Mouse (Mus musculus) megakaryocyte, adult 5-6 weeks (primary cell): ENCODE measurements at regions not wholly inside any gene's neighbourhood (a gene's known extent, or its start where the extent isn't known, plus 50 kb on each side); places are given as distances from the start of the nearest gene placed in this dataset.
A peak's percentile ranks its signal among the peaks of the same experiment; 100 is the strongest.
"Not testable (repeated sequence)": the region's sequence is repeated elsewhere in the genome, so short reads cannot be mapped to it uniquely, and the experiment has no call there.

Experiments used
- ATAC-seq: 2 replicates; pipeline ENCODE4 v1.8.0; 2016; ENCODE audit warnings: mild to moderate bottlenecking, inconsistent platforms; ENCODE audit not compliant: poor library complexity, severe bottlenecking

GRCm38 (mm10) chr6:7790040-7790439 is 54.6 kb upstream of the C1galt1 start:
- no peak for ATAC-seq

GRCm38 (mm10) chr6:7789071-7789470 is 55.6 kb upstream of the C1galt1 start:
- ATAC-seq, result no peak

- no peak for ATAC-seq
Observed at GRCm38 (mm10) chr6:7785407-7785806, 59.2 kb upstream of the C1galt1 start.

- ATAC-seq, result peak; percentile 33
Observed at GRCm38 (mm10) chr6:7783059-7783458, 61.6 kb upstream of the C1galt1 start.

- ATAC-seq, result no peak
Observed at GRCm38 (mm10) chr6:7779959-7780358, 64.7 kb upstream of the C1galt1 start.

DNA sequence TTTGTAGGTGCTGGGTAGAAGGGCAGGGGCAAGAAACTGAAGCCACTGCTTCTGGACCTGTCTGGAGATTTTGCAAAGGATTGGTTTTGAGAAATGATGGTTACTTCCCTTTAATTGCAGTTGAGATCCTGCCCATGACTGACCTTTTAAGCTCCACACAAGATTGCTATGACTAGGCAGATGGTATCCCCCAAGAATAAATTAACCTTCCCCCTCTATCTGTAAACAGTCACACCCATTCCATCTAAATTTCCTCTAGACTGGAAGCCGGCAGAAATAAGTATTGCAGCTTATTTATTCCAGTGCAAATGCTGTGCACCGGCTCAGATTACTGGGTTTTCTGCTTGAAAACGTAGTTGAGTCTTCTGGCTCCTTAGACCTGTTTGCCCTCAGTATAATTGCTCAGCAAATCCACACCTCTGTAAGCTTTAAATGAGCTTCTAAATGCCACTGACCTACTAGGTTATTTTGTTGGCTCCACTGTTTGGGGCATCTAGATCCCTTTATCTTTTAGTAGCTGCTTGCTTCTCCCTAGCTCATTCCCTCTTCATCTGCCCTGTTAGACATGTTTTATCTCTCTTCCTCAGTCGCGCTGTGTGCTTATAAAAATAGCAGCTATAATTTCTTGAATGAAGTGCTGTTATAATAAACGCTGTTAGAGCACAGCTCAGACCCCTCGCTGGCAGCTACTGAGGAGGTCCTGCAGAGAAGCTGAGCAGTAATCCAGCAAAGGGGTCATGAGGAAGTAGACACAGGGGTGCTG is 65.8 kb upstream of the C1galt1 start:
- ATAC-seq, result no peak

GRCm38 (mm10) chr6:7768421-7768820 is 75.4 kb upstream of the Asns start:
- ATAC-seq, result no peak

DNA sequence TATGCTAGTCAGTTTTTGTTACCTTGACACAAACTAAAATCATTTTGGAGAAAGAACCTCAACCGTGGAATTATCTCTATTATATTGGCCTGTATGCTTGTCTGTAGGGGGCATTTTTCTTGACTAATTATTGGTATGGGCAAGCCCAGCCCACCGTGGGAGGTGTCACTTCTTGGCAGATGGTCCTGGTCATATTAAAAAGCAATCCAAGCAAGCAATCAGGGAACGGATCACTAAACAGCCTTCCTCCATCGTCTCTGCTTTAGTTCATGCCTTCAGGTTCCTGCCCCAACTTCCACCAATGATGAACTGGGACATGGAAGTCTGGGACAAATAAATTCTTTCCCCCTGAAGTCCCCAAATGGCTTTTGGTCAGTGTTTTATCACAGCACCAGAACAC is 74.6 kb upstream of the Asns start:
- ATAC-seq, result no peak

DNA sequence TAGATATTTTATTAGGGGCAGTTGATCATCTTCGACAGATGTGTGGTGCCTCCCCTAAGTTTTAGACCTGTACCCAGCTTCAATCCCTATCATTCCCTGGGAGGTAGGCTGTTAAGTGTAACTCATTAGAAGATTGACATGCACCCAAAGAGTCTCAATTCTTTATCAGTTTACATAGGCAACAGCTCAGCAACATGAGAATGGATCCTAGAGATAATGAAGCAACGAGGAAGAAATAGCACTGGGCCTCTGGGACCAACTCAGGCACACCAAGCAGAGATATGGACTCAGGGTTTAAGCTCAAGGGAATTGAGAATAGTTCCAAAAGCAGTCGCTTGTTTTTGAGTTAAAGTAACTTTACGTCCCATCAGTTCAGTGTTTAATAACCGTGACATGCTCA is 66.3 kb upstream of the Asns start:
- no peak for ATAC-seq

- no peak for ATAC-seq
Observed at GRCm38 (mm10) chr6:7753895-7754294, 60.8 kb upstream of the Asns start.

DNA sequence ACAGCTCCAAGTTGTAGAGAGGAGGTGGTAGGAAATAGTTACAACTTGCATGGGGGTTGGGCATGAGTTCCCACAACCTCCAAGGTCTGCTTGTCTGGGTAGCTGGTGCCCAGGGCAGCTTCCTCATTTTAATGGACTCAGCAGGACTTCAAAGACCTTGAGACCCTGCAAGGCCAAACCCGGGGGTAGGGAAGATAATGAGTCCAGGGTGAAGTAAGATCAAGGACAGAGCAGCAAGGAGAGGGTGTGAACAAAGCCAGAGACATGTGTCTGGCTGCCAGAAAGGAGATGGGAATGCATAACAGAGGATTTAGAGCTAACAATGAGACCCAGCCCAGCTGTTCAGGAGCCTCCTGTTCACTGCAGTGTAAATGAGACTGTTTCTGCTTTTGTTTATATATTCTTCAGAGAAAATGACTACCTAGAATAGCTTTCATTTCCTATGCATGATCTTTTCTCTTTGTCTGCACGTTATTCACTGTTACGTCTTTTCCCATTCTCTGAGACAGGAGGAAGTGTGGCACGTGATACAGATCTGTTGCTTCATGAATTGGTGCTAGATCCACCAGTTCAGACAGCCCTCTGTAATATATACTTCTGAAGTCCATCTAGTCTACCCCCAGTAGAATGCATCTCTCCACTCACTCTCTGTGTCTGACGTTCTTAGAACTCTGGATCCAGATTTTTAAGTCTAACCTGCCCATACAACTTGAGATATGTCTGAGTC is 60.0 kb upstream of the Asns start:
- ATAC-seq, result peak; percentile 83

DNA sequence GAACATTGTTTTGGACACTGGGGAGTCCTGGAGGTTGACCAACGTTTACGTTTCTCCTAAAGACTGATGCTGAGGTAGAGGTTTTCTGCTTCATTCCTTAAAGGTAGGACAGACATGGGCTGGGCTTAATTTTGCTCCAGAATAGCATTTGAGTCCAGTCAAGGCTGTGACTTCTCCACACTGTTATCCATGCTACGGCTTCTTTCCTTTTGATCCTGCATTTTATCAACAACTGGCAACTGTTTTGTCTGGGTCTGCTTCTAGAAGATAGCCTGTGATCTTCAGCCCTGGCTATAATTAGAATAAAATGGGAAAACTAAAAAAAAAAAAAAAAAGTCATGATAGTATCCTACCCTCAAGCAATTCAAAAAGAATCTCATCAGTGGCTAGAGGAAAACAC is 55.5 kb upstream of the Asns start:
- no peak for ATAC-seq

DNA sequence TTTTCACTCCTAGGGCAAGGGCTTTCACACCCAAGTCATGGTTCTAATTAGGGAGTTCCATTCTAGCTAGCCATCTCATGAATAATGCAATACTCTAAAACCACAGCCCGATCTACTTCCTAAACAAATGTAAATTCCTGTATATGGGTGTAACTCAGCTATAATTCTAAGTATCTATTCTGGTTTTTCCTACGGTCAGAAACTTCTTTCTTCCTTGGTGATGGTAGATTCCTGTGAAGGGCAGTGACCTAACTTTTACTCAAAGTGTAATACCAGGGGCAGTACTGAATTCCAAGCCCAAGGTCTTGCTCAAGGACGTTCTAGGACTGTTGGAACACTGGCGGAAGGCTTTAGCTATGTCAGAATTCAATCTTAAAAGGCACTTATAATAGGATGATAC is 51.2 kb upstream of the Asns start:
- ATAC-seq, result not testable (repeated sequence)
